Mouse (Mus musculus) myocyte (in vitro differentiated cells): ENCODE data around the gene Zkscan7. TPM values are rescaled to one million over a fixed set of nuclear protein-coding genes. Genes with fewer than 3 reads are reported as not detected.

Experiments used
- H3K27me3 ChIP-seq: one replicate; pipeline ENCODE4 v1.6.1; 2011; ENCODE audit not compliant: control insufficient read depth, insufficient read depth, insufficient read length
- H3K36me3 ChIP-seq: one replicate; pipeline ENCODE4 v1.6.1; 2011; ENCODE audit not compliant: control insufficient read depth, insufficient read depth
- H3K4me2 ChIP-seq: one replicate; pipeline ENCODE4 v1.6.1; 2011; ENCODE audit warnings: low read depth, control low read depth
- H3K4me3 ChIP-seq: one replicate; pipeline ENCODE4 v1.5.1; 2011; ENCODE audit warnings: mild to moderate bottlenecking, control low read depth, moderate library complexity
- H3K79me2 ChIP-seq: one replicate; pipeline ENCODE4 v1.6.1; 2011; ENCODE audit not compliant: control insufficient read depth, insufficient read depth
- H3ac ChIP-seq: one replicate; pipeline ENCODE4 v1.6.1; 2011; ENCODE audit not compliant: control insufficient read depth, insufficient read length
- CEBPB ChIP-seq: IDR thresholded peaks from 2 replicates; pipeline ENCODE4 v1.6.1; 2011; ENCODE audit warnings: mild to moderate bottlenecking, moderate library complexity; ENCODE audit not compliant: poor library complexity, insufficient read depth, severe bottlenecking
- E2F4 ChIP-seq: IDR thresholded peaks from one replicate; pipeline ENCODE4 v1.6.1; 2011; ENCODE audit warnings: mild to moderate bottlenecking, control low read depth, moderate library complexity; ENCODE audit not compliant: insufficient read depth
- MAX ChIP-seq: IDR thresholded peaks from one replicate; pipeline ENCODE4 v1.6.1; 2011; ENCODE audit warnings: low read depth, mild to moderate bottlenecking, control low read depth
- MYOD1 ChIP-seq, 3 experiments: IDR thresholded peaks; one replicate each; pipeline ENCODE4 v1.6.1; 2011; ENCODE audit warnings: control low read depth in 2 of 3, low read depth in 2 of 3, mild to moderate bottlenecking in 2 of 3, moderate library complexity in 1 of 3; ENCODE audit not compliant: insufficient read length in 2 of 3, control insufficient read depth in 1 of 3
- MYOG ChIP-seq, 3 experiments: IDR thresholded peaks; one replicate each; pipeline ENCODE4 v1.6.1; 2011; ENCODE audit warnings: control low read depth in 2 of 3, low read depth in 2 of 3, mild to moderate bottlenecking in 2 of 3; ENCODE audit not compliant: insufficient read length in 2 of 3, control insufficient read depth in 1 of 3, insufficient read depth in 1 of 3
- POLR2A ChIP-seq: IDR thresholded peaks from one replicate; pipeline ENCODE4 v1.6.1; 2011; ENCODE audit warnings: low read depth, mild to moderate bottlenecking, control low read depth, moderate library complexity; ENCODE audit not compliant: insufficient read length
- POLR2AphosphoS2 ChIP-seq: IDR thresholded peaks from one replicate; pipeline ENCODE4 v1.6.1; 2011; ENCODE audit warnings: low read depth, control low read depth; ENCODE audit not compliant: insufficient read length
- REST ChIP-seq: IDR thresholded peaks from one replicate; pipeline ENCODE4 v1.6.1; 2011; ENCODE audit warnings: mild to moderate bottlenecking, control low read depth, moderate library complexity; ENCODE audit not compliant: insufficient read depth, insufficient read length
- SRF ChIP-seq: IDR thresholded peaks from one replicate; pipeline ENCODE4 v1.6.1; 2011; ENCODE audit warnings: low read depth; ENCODE audit not compliant: control insufficient read depth, insufficient read length
- TCF12 ChIP-seq: IDR thresholded peaks from one replicate; pipeline ENCODE4 v1.6.1; 2011; ENCODE audit warnings: mild to moderate bottlenecking, control low read depth; ENCODE audit not compliant: poor library complexity, insufficient read depth, severe bottlenecking
- TCF3 ChIP-seq: IDR thresholded peaks from one replicate; pipeline ENCODE4 v1.6.1; 2011; ENCODE audit warnings: low read depth, control low read depth; ENCODE audit not compliant: insufficient read length
- USF1 ChIP-seq: IDR thresholded peaks from one replicate; pipeline ENCODE4 v1.6.1; 2011; ENCODE audit warnings: low read depth, mild to moderate bottlenecking, control low read depth, moderate library complexity
- polyA plus RNA-seq: library from polyadenylated mRNA; unstranded; fragments of >200 nt; fragmentation: generic; extraction: Trizol; gene quantifications from one replicate; pipeline ENCODE4 v1.2.1, GENCODE M21; 2012; ENCODE audit warnings: missing spikeins

Zkscan7 gene
- polyA plus RNA-seq, 1 experiment, result 0.95 TPM

DNA sequence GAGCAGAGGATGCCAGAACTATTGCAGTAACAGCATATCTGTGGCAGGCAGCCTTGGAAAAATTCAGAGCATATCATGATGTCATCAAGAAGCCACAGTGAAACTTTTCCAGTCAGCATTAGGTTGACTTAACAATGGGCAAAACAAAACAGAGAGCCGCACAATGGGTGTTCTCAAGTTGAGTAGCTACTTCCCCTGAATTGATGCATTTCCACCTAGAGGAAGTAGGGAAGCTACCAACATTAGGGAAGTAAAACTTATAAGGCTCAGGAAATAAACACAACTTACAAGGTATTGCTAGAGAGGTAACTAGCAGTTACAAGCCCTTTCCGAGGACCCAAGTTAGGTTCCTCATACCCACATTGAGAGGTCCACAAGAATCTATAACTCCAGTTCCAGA is 15.6 kb downstream of the Zkscan7 start:
- H3K79me2 ChIP-seq, result no peaks in the 10 kb centered on the region
- no peaks in the 10 kb centered on the region for H3K36me3 ChIP-seq
- peaks cover 6% of the 10 kb centered on the region for H3K27me3 ChIP-seq
- no peak for TF ChIP-seq E2F4
- TF ChIP-seq TCF12, result no peak
- TF ChIP-seq SRF, result no peak
- TF ChIP-seq MAX, result no peak
- no peak for TF ChIP-seq MYOG (IDR thresholded peaks at IDR 0.05; ENCODE audit: control insufficient read depth in 1 of 3, insufficient read depth in 1 of 3, insufficient read length in 2 of 3, low read depth in 2 of 3)
- no peak for TF ChIP-seq POLR2AphosphoS2
- TF ChIP-seq CEBPB, result no peak
- no peak for TF ChIP-seq MYOD1 (IDR thresholded peaks at IDR 0.05; ENCODE audit: control insufficient read depth in 1 of 3, insufficient read length in 2 of 3, low read depth in 2 of 3)
- TF ChIP-seq TCF3, result no peak
- no peak for TF ChIP-seq USF1
- no peak for TF ChIP-seq REST
- no peak for TF ChIP-seq POLR2A
- H3K4me3 ChIP-seq, result no peak overlapping the region
- H3K4me2 ChIP-seq, result no peak overlapping the region
- H3ac ChIP-seq, result no peak overlapping the region

- H3K27me3 ChIP-seq, result peaks cover 11% of the 10 kb centered on the region
- TF ChIP-seq USF1 (no peak), MYOG (IDR thresholded peaks at IDR 0.05; ENCODE audit: control insufficient read depth in 1 of 3, insufficient read depth in 1 of 3, insufficient read length in 2 of 3, low read depth in 2 of 3) (no peak), SRF (no peak), MYOD1 (IDR thresholded peaks at IDR 0.05; ENCODE audit: control insufficient read depth in 1 of 3, insufficient read length in 2 of 3, low read depth in 2 of 3) (no peak), POLR2A (no peak), MAX (no peak), POLR2AphosphoS2 (no peak), REST (no peak), E2F4 (no peak), CEBPB (no peak), TCF3 (no peak), TCF12 (no peak)
- H3K4me2 ChIP-seq, result no peak overlapping the region
- no peaks in the 10 kb centered on the region for H3K36me3 ChIP-seq
- no peaks in the 10 kb centered on the region for H3K79me2 ChIP-seq
- H3ac ChIP-seq, result no peak overlapping the region
- no peak overlapping the region for H3K4me3 ChIP-seq
Observed at GRCm38 (mm10) chr9:122902717-122903535, 17.4 kb downstream of the Zkscan7 start.

DNA sequence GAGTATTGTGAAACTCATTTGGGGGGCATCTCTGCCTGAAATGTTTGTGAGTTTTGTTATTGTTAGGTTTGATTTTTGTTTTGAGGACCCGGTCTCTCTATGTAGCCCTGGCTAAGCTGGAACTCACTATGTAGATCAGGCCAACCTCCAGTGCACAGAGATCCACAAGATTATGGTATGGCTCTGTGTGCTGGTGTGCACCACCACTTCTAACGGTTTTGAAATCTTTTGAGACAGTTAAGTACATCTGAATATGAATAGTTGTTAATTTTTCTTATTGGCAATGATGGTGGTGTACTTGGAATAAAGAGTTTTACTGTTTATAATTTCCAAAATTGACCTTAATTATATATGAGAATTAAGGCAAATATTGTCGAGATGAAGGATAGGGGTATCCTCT is 37.0 kb downstream of the Zkscan7 start:
- Histone ChIP-seq H3K36me3 (no peaks in the 10 kb centered on the region), H3K79me2 (no peaks in the 10 kb centered on the region), H3K27me3 (peaks cover 14% of the 10 kb centered on the region), H3K4me3 (no peak overlapping the region), H3ac (no peak overlapping the region), H3K4me2 (no peak overlapping the region)
- no peak for TF ChIP-seq E2F4

GRCm38 (mm10) chr9:122922936-122923381 is 37.5 kb downstream of the Zkscan7 start, which contains the start of gene Zfp105:
Gene Zfp105, plus strand, starts transcription at chr9:122923072.
- Histone ChIP-seq H3K79me2 (no peaks in the 10 kb centered on the region), H3K4me3 (no peak within 1 kb of the TSS), H3K27me3 (peaks cover 14% of the 10 kb centered on the region), H3K36me3 (no peaks in the 10 kb centered on the region), H3K4me2 (no peak within 1 kb of the TSS), H3ac (no peak within 1 kb of the TSS)
- no peak for TF ChIP-seq MYOG (IDR thresholded peaks at IDR 0.05; ENCODE audit: control insufficient read depth in 1 of 3, insufficient read depth in 1 of 3, insufficient read length in 2 of 3, low read depth in 2 of 3)
- no peak for TF ChIP-seq MAX
- TF ChIP-seq POLR2AphosphoS2, result no peak
- TF ChIP-seq TCF12, result no peak
- TF ChIP-seq SRF, result no peak
- TF ChIP-seq REST, result no peak
- TF ChIP-seq TCF3, result no peak
- TF ChIP-seq MYOD1 (IDR thresholded peaks at IDR 0.05; ENCODE audit: control insufficient read depth in 1 of 3, insufficient read length in 2 of 3, low read depth in 2 of 3), result no peak
- TF ChIP-seq POLR2A, result no peak
- TF ChIP-seq USF1, result no peak
- TF ChIP-seq CEBPB, result no peak
- TF ChIP-seq E2F4, result no peak

DNA sequence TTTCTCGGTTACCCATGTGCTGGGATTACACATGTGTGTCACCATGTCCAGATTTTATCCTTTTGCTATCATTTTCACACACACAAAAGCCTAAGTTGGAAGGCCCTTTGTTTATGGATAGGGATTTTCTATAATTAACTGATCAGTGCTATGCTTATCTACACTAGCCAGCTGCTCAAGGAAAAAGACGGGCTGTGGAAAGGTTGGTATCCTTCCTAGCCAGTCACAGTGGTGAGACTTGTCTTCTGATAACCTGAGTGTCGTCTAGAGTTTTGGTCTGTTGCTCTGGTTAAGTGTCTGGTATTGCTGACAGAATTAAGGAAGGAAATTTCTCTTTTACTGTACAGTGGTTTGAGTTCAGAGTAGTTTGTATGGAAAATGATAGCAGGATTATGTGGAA is 43.4 kb downstream of the Zkscan7 start:
- Histone ChIP-seq H3K27me3 (peaks cover 10% of the 10 kb centered on the region), H3K4me3 (no peak overlapping the region), H3K36me3 (no peaks in the 10 kb centered on the region), H3K4me2 (no peak overlapping the region), H3K79me2 (no peaks in the 10 kb centered on the region), H3ac (no peak overlapping the region)
- TF ChIP-seq TCF12 (no peak), REST (no peak), SRF (no peak), MYOG (IDR thresholded peaks at IDR 0.05; ENCODE audit: control insufficient read depth in 1 of 3, insufficient read depth in 1 of 3, insufficient read length in 2 of 3, low read depth in 2 of 3) (no peak), USF1 (no peak), POLR2AphosphoS2 (no peak), TCF3 (no peak), MAX (no peak), E2F4 (no peak), MYOD1 (IDR thresholded peaks at IDR 0.05; ENCODE audit: control insufficient read depth in 1 of 3, insufficient read length in 2 of 3, low read depth in 2 of 3) (no peak), CEBPB (no peak), POLR2A (no peak)
